Mouse (Mus musculus): ENCODE results near the gene Gm21173.
"Not testable (repeated sequence)": the region's sequence is repeated elsewhere in the genome, so short reads cannot be mapped to it uniquely, and the experiment has no call there.

The Gm21173 gene

DNA sequence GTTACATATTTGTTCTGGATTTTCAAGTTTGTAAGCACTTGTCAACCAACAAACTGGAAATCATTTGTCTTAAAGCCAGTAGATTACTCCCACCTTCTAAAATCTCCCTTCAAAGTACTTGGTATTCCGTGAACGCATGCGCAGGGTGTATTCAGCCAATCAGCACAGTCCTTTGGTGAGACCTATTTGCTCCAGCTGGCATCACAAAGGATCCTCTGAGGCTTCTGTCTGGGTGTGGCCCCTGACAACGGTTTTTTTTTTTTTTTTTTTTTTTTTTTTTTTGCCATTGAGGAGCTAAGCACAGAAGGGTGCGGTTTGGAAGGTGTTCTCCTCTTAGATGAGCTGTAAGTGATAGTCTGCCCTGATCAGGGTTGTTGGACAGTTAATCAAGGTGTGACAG is at the start of gene Gm21173:
Gm21173 (plus strand) TSS at position 301 of the 400 bp plus-strand sequence.
- not testable (repeated sequence) for DNase-seq (ENCODE audit: low spot score in 2 of 2)
